In the genomic region with DNA sequence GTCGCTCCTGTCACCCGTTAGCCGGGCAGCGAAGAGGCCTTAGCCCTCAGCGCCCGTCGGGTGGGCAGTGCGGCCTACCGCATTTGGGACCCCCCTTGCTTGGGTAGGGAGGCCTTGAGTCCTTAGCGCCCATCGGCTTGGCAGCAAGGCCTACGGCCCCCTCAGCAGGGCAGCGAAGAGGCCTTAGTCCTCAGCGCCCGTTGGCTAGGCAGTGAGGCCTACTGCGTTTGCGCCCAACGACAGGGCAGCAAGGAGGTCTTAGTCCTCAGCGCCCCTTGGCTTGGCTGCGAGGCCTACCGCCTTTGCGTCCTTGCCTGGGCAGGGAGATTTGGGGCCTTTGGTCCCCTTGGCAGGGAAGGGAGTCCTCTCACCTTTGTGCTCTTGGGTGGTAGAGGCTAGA, we compare ENCODE assay signal across 28 mouse cellular contexts. TPM values are rescaled to one million over a fixed set of nuclear protein-coding genes. Genes with fewer than 3 reads are reported as not detected.
DNase-seq lines count a peak whose midpoint lies in the region; ATAC-seq and TF ChIP-seq lines count a peak whose summit lies in the region.
"Had no signal": no experiment of that assay in that cellular context is flagged by ENCODE, and none has a peak within 500 bp of the region (broad histone marks: within the 10 kb centered on the region; RNA-seq: fewer than 3 reads in every experiment).

No protein-coding gene starts in this region.

- no peaks in the 10 kb centered on the region for H3K36me3 ChIP-seq in embryonic facial prominence, embryonic 11.5 days (replicated peaks; ENCODE audit: control insufficient read depth, insufficient read depth, low read depth, low read length)
- peaks cover 8% of the 10 kb centered on the region; the same call in 1 of the 2 replicates for H3K36me3 ChIP-seq in embryonic facial prominence, embryonic 10.5 days (replicated peaks)
- no peaks in the 10 kb centered on the region for H3K36me3 ChIP-seq in megakaryocyte, embryonic 14.5 days (replicated peaks; ENCODE audit: low read length)
- peaks cover 24% of the 10 kb centered on the region for H3K36me3 ChIP-seq in E14TG2a.4 (ENCODE audit: insufficient read depth, low read length)
- H3K36me3 ChIP-seq in midbrain, postnatal 0 days (ENCODE audit: insufficient read depth, low read length), result no peaks in the 10 kb centered on the region
- H3K36me3 ChIP-seq: heart, embryonic 10.5 days; hindbrain, embryonic 12.5 days had no signal

- H3K4me3 ChIP-seq in embryonic facial prominence, embryonic 11.5 days (ENCODE audit: low read depth, low read length), result no peak overlapping the region
- H3K4me3 ChIP-seq in embryonic facial prominence, embryonic 10.5 days, result no peak overlapping the region
- H3K4me3 ChIP-seq in megakaryocyte, embryonic 14.5 days (replicated peaks), result peak overlapping the region; percentile 30
- H3K4me3 ChIP-seq in E14TG2a.4 (replicated peaks; ENCODE audit: low read length), result peak overlapping the region; percentile 89
- H3K4me3 ChIP-seq in midbrain, postnatal 0 days (ENCODE audit: low read depth, low read length), result no peak overlapping the region
- H3K4me3 ChIP-seq: heart, embryonic 10.5 days; hindbrain, embryonic 12.5 days had no signal

- no peaks in the 10 kb centered on the region for H3K4me1 ChIP-seq in embryonic facial prominence, embryonic 11.5 days (ENCODE audit: control insufficient read depth, insufficient read depth, low read length)
- H3K4me1 ChIP-seq in embryonic facial prominence, embryonic 10.5 days, result no peaks in the 10 kb centered on the region
- no peaks in the 10 kb centered on the region for H3K4me1 ChIP-seq in megakaryocyte, embryonic 14.5 days
- H3K4me1 ChIP-seq in E14TG2a.4 (replicated peaks; ENCODE audit: low read depth, low read length), result peaks cover 11% of the 10 kb centered on the region; the same call in 1 of the 2 replicates
- H3K4me1 ChIP-seq in midbrain, postnatal 0 days (ENCODE audit: insufficient read depth, low read length), result no peaks in the 10 kb centered on the region
- H3K4me1 ChIP-seq: heart, embryonic 10.5 days; hindbrain, embryonic 12.5 days had no signal

- H3K9ac ChIP-seq in embryonic facial prominence, embryonic 11.5 days (replicated peaks; ENCODE audit: low read length), result no peak overlapping the region
- no peak overlapping the region for H3K9ac ChIP-seq in midbrain, postnatal 0 days (replicated peaks; ENCODE audit: low read length, poor library complexity, severe bottlenecking)
- H3K9ac ChIP-seq: hindbrain, embryonic 12.5 days had no signal

- H3K9me3 ChIP-seq in embryonic facial prominence, embryonic 11.5 days (replicated peaks; ENCODE audit: control insufficient read depth, low read length), result peaks cover 4% of the 10 kb centered on the region; the same call in 1 of the 2 replicates
- H3K9me3 ChIP-seq in embryonic facial prominence, embryonic 10.5 days, result peaks cover 9% of the 10 kb centered on the region
- H3K9me3 ChIP-seq in megakaryocyte, embryonic 14.5 days, result peaks cover 20% of the 10 kb centered on the region
- peaks cover 24% of the 10 kb centered on the region for H3K9me3 ChIP-seq in E14TG2a.4 (ENCODE audit: low read length)
- no peaks in the 10 kb centered on the region for H3K9me3 ChIP-seq in midbrain, postnatal 0 days (ENCODE audit: low read length)

- no peaks in the 10 kb centered on the region for H3K27me3 ChIP-seq in embryonic facial prominence, embryonic 11.5 days (ENCODE audit: control insufficient read depth, insufficient read depth, low read length)
- H3K27me3 ChIP-seq in embryonic facial prominence, embryonic 10.5 days (replicated peaks; ENCODE audit: low read depth, poor library complexity, severe bottlenecking), result no peaks in the 10 kb centered on the region
- no peaks in the 10 kb centered on the region for H3K27me3 ChIP-seq in megakaryocyte, embryonic 14.5 days (replicated peaks)
- no peaks in the 10 kb centered on the region for H3K27me3 ChIP-seq in E14TG2a.4 (ENCODE audit: insufficient read depth, low read length)
- H3K27me3 ChIP-seq in midbrain, postnatal 0 days (ENCODE audit: insufficient read depth, low read length), result no peaks in the 10 kb centered on the region
- H3K27me3 ChIP-seq: hindbrain, embryonic 12.5 days had no signal

- ATAC-seq in embryonic facial prominence, embryonic 11.5 days (replicated peaks; ENCODE audit: insufficient number of reproducible peaks, low FRiP score, low TSS enrichment, low read depth), result 0 out of 2 replicates have a peak, but pooled peaks have one; percentile 23
- ATAC-seq in megakaryocyte, adult 5-6 weeks (ENCODE audit: poor library complexity, severe bottlenecking), result no peak
- ATAC-seq in midbrain, postnatal 0 days (ENCODE audit: low FRiP score), result 0 out of 2 replicates have a peak, but pooled peaks have one; percentile 13
- ATAC-seq: CD4-positive, CD25-positive, alpha-beta regulatory T cell, adult 4 months; forebrain, embryonic 14.5 days; hindbrain, embryonic 16.5 days had no signal

- TF ChIP-seq CTCF in E14TG2a.4 (conservative IDR thresholded peaks at IDR 0.05; ENCODE audit: low read length), result no peak
- no peak for TF ChIP-seq CTCF in midbrain, postnatal 0 days (IDR thresholded peaks at IDR 0.05)

- WGBS in embryonic facial prominence, embryonic 11.5 days, result 97% methylated on average over 22 of the region's 22 CpGs
- 97% methylated on average over 22 of the region's 22 CpGs for WGBS in embryonic facial prominence, embryonic 10.5 days
- WGBS in midbrain, postnatal 0 days, result 98% methylated on average over 22 of the region's 22 CpGs

- no peak overlapping the region for H3K27ac ChIP-seq in embryonic facial prominence, embryonic 11.5 days (replicated peaks; ENCODE audit: low read depth, low read length)
- no peak overlapping the region for H3K27ac ChIP-seq in embryonic facial prominence, embryonic 10.5 days (replicated peaks)
- no peak overlapping the region for H3K27ac ChIP-seq in midbrain, postnatal 0 days (ENCODE audit: low read depth, low read length)
- H3K27ac ChIP-seq: heart, embryonic 10.5 days; hindbrain, embryonic 12.5 days had no signal

- no peak overlapping the region for H3K4me2 ChIP-seq in embryonic facial prominence, embryonic 11.5 days (ENCODE audit: low read depth, low read length)
- no peak overlapping the region for H3K4me2 ChIP-seq in midbrain, postnatal 0 days (ENCODE audit: low read depth, low read length, poor library complexity, severe bottlenecking)
- H3K4me2 ChIP-seq: hindbrain, embryonic 12.5 days had no signal

- no peak for DNase-seq in embryonic facial prominence, embryonic 11.5 days (ENCODE audit: low spot score)
- DNase-seq in embryonic facial prominence, embryonic 10.5 days (ENCODE audit: low spot score), result no peak
- DNase-seq in midbrain, postnatal 0 days (ENCODE audit: low spot score), result no peak
- DNase-seq in Muller cell, postnatal 12 days (ENCODE audit: inconsistent ontology term), result no peak
- no peak for DNase-seq in layer of hippocampus, adult 11-12 months (ENCODE audit: low spot score)
- DNase-seq: adrenal gland, postnatal 10 days; B cell, adult 2 months; cerebellum, adult 11 months; cerebellum, adult 8-10 months; cerebellum, postnatal 25 days; gastrocnemius, postnatal 36 days; heart, adult 11 months; heart, postnatal 10 days; heart, postnatal 4 days had no signal

RNA-seq across cellular contexts. Expression of a gene that starts 0.4 kb away (rescaled TPM):
- not detected in 2 replicates for polyA plus RNA-seq in embryonic facial prominence, embryonic 11.5 days (2014; fragmentation: Nextera tagmentation; extraction: Ambion mirVana)
- polyA plus RNA-seq in embryonic facial prominence, embryonic 10.5 days (2016; fragmentation: Nextera tagmentation; extraction: Ambion mirVana), result not detected in 2 replicates
- polyA plus RNA-seq in megakaryocyte, embryonic 14.5 days (2012; ENCODE audit: insufficient read depth, low replicate concordance), result not detected in 2 replicates
- total RNA-seq in megakaryocyte, adult 5-6 weeks (2015), result not detected in 2 replicates
- not detected in 2 replicates for total RNA-seq in megakaryocyte, adult 5-6 weeks (2017)
- total RNA-seq in midbrain, postnatal 0 days (2014; rRNA removed), result not detected in 2 replicates
- not detected in 2 replicates for polyA plus RNA-seq in midbrain, postnatal 0 days (2015; fragmentation: Nextera tagmentation; extraction: Ambion mirVana)
- total RNA-seq: adrenal gland, postnatal 10 days; adrenal gland, postnatal 4 days; gastrocnemius, adult 8-10 months; gastrocnemius, postnatal 36 days; heart, postnatal 10 days; heart, postnatal 4 days had no signal
- polyA plus RNA-seq: brain, embryonic 14.5 days; CD4-positive, CD25-positive, alpha-beta regulatory T cell, adult 4 months; cortical plate, adult 2 months; embryonic facial prominence, embryonic 14.5 days; forebrain, embryonic 14.5 days; heart, embryonic 10.5 days; heart, embryonic 14.5 days; hindbrain, embryonic 12.5 days; hindbrain, embryonic 16.5 days had no signal

Comparison
In these comparisons a context has a peak if more than half of its experiments do, and no peak if none do; other contexts are left out.
1. H3K4me3 ChIP-seq: peak in megakaryocyte, embryonic 14.5 days (single experiment) and E14TG2a.4 (single experiment); none in embryonic facial prominence, embryonic 11.5 days (single experiment), embryonic facial prominence, embryonic 10.5 days (single experiment) and midbrain, postnatal 0 days (single experiment).